Mouse (Mus musculus): ENCODE results near the gene Ppfia1. TPM values are rescaled to one million over a fixed set of nuclear protein-coding genes. Genes with fewer than 3 reads are reported as not detected.

Ppfia1 gene
- total RNA-seq, 2 experiments from 2014 or later: 37.8 to 39.6 TPM

- DNase-seq: no peak
These were observed 126.1 kb downstream of the Ppfia1 start for GRCm38 (mm10) chr7:144427460-144427859.

Other genes starting within 250 kb of the Ppfia1 start
- gene Cttn, start 82.7 kb downstream of the Ppfia1 start, total RNA-seq (2021): 10 to 100 TPM; 31.3 to 33.3 TPM
- gene Fadd, start 28.7 kb upstream of the Ppfia1 start, total RNA-seq (2021): 1 to 10 TPM; 8.5 to 8.6 TPM
- gene Ano1, start 198.2 kb upstream of the Ppfia1 start, total RNA-seq (2021): 10 to 100 TPM; 10.3 to 13.0 TPM

Measured in heart, adult 18-20 months (tissue).